Mouse (Mus musculus): Measurements from ENCODE around the gene Hs6st1.
A peak's percentile ranks its signal among the peaks of the same experiment; 100 is the strongest.

Hs6st1 gene

DNA sequence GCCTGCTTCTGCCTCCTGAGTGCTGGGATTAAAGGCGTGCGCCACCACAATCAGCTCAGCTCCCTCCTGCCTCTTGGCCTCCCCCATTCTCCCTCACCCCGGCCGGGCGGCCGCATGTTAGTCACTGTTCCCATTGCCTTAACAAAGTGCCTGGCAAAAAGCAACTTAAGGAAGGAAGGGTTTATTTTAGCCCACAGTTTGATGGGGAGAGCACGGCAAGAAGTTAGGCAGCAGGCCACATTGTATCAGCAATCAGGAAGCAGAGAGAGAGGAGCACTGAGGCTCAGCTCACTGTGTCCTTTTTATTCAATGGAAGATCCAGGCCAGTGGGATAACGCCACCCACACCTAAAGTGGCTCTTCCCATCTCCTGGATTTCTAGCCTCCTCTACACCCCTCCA lies 61.7 kb downstream of the Hs6st1 start:
- DNase-seq (ENCODE audit: low read depth), result no peak

DNA sequence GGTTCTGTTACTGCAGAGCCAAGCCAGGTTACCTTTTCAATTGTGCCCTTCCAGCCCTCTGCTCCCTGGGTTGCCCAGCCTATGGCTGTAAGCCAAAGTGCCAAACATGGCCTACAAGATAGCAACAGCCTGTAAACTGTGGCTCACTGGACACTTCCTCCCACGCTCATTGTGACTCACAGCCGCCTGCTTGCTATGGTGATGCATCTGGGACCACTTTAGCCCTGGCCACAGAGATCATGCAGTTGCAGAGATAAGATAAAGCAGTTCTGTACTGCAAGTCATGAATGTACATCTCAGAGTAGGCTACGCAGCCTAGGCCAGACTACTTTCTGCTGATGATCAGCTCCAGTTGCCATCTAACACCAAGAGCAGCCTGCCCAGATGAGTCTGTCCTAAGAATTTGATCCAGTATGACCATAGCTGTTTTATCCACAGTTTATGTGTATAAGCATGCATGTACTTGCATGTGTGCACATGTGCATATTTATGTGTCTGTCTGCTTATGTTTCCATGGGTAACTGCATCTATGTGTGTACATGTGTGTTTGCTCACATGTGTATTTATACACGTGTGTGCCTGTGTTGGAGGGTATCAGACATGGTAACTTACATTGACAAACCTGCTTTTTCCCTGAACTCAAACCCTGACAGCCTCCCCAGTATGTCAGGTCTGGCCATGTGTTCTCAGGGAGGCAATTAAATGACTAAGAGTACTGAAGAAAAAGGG lies 62.3 kb downstream of the Hs6st1 start:
- DNase-seq (ENCODE audit: low read depth), result peak; percentile 76

DNA sequence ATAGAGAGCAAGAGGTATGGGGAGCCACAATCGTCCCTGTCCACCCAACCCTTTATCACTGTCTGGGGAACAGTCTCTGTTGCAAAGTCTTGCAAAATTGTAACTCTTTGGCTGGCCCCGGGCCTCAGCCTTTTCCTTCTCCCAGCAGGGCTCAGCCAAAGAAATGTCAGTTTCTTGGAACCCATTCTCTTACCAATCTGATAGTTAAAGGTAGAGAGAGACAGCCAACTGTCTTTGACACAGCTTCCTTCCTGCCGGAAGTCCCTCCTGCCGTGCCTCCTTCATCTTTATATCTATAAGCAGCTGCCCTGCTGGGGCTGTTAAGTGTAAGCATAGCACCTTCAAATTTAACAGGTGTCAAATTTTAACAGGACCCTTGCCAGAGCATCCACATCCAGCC lies 63.0 kb downstream of the Hs6st1 start:
- DNase-seq (ENCODE audit: low read depth), result no peak

DNA sequence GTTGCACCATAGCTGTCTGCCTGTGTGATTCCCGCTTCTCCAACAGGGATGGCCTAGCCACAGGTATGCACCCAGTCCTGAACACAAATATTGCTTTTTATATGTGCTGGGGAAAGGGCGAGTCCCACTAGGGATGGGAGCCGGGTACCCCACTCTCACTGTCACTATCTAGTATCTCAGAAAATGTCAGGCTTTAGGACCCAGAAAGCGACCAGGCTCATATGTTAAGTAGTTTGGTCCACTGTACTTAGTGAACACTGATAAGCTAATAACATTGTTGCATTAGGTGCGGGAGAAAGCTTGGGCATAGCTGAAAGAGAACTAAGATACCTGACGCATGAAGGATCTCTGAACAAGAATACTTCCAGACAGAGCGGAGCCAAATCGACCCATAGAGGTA lies 63.6 kb downstream of the Hs6st1 start:
- DNase-seq (ENCODE audit: low read depth), result peak; percentile 55

DNA sequence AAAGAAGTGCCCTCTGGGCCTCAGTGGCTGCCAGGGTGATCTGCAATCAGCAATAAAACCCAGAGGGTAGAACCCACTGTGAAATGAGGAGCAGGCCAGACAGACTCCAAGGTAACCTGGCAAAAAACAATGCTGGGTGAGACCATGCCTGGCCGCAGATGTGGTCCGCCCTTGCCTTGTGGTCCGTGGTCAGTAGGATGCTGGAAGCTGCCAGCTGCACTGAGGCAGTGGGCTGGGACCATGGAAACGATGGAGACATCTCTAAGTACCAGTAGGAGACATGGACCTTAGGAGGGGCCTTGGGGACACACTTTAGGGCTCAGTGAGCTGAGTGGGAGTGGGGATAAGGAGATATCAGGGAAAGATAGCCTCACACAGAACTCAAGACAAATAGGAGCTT lies 64.0 kb downstream of the Hs6st1 start:
- DNase-seq (ENCODE audit: low read depth), result no peak

DNA sequence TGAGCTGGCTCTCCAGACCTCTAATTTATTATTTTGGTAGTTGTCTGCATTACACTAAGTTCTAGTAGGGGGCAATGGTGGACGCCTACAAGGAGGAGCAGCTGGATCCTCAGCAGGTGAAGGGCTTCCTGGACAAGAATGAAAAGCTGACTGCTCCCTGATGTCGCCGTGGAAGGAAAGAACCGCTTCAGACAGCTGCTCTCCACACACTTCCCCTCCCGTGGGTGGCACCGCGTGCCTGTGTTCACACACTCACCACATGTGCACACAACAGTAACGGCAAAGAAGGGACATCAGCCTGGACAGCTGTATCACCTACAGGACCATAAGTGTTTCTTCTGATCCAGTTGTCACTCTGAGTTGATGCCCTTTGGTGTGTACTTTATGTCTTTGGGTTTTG lies 64.8 kb downstream of the Hs6st1 start:
- no peak for DNase-seq (ENCODE audit: low read depth)

DNA sequence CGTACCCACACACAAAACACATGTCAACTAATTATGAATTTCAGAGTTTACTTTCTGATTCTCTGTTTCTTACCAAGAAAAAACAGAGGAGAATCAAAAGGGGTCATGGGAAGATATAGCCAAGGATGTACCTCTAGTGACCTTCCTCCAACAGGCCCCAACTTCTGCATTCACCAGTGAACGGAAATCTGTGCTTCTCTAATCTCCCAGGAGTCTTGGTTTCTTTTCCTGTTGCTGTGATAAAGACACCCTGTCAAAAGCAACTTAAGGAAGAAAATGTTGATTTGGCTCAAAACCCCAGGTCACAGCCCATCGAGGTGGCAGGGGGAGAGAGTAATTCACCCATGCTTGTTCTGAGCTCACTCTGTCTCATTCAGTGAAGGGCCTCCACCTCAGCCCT lies 65.4 kb downstream of the Hs6st1 start:
- DNase-seq (ENCODE audit: low read depth), result no peak

DNA sequence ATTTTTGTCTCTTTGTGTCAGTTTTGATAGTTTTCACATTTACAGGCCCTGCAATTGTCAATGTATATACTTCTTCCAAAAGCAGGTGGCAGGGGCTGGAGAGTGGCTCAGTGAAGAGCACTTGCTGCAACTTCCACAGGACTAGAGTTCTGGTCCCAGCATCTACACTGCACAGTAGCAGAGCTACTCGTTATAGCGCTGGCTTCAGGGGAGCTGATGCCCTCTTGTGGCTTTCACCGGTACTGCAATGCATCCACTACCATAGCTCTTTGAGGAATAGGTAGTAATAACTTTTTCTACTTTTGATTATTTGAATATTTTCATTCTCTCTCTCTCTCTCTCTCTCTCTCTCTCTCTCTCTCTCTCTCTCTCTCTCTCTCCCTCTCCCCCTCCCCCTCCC lies 66.4 kb downstream of the Hs6st1 start:
- peak; percentile 75 for DNase-seq (ENCODE audit: low read depth)

DNA sequence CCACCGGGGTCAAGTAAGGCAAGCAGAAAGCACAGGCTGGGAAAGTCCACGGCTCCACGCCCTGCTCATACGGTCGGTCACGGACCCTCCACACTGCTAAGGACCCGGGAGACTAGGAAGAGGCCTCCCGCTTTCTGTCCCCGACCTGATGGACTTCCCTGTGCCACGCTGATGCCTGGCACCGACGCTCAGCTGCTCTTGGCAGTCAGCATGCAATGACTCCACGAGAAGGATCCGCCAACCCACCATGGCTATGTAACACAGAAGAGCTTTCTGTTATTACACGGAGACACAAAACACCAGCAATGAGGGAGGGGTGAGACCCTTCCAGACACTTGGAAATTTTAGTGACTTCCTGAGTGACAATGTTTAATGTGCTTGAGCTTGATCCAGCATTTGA lies 72.1 kb downstream of the Hs6st1 start:
- no peak for DNase-seq (ENCODE audit: low read depth)

DNA sequence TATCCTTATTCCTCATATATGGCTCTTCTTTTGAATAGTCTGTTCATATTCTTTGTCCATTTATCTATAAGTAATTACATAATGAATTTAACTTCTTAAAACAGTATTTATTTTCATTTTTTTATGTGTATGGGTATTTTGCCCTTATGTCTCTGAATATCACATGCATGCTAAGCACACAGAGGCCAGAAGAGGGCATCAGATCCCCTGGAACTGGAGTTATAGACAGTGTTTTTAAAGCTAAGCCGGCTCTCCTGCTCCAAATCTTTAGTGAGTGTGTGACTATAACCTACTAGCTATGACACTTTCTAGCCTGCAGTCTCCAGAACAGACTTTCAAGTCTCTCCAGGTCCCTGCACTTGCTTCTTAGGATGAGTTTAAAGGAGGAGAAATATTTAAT lies 76.8 kb downstream of the Hs6st1 start:
- DNase-seq (ENCODE audit: low read depth), result no peak

DNA sequence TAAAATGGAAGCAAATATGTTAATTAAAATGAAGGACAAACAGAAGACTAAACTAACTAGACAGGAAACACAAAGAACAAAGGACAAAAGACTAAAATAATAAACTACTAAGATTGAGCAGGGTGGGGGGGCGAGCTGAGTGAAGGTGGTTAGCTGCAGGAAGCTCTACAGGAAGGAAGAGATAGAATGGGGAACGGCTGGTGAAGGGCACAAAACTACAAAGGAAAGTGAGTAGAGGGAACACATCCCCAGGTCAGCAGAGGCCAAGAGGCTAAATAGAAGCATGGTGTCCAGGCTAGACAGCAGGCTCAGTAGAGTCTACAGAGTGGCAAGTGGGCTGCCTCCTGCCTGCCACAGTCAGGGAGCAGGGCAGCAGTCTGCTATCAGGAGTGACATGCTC lies 80.6 kb downstream of the Hs6st1 start:
- DNase-seq (ENCODE audit: low read depth), result no peak

DNA sequence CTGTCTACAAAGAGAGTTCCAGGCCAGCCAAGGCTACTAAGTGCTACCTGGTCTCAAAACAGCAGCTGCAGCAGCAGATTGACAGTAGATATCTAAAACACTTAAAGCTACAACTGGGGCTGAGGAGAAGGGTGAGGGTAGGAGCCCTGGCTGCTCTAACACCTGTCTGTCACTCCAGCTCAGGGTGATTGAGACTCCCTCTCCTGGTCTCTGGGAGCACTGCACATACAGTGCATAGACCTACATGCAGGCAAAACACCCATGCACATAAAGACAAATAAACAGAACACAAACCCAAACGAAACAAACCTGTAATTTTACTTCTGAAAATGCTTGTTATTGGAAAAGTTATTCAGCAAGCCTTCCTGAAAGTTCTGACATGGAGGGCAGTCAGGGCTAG lies 81.2 kb downstream of the Hs6st1 start:
- DNase-seq (ENCODE audit: low read depth), result no peak
